Mouse (Mus musculus): Measurements from ENCODE around the gene Zfp536. TPM values are rescaled to one million over a fixed set of nuclear protein-coding genes. Genes with fewer than 3 reads are reported as not detected.
A peak's percentile ranks its signal among the peaks of the same experiment; 100 is the strongest.

The Zfp536 gene
- total and polyA plus RNA-seq, 3 experiments = not detected

DNA sequence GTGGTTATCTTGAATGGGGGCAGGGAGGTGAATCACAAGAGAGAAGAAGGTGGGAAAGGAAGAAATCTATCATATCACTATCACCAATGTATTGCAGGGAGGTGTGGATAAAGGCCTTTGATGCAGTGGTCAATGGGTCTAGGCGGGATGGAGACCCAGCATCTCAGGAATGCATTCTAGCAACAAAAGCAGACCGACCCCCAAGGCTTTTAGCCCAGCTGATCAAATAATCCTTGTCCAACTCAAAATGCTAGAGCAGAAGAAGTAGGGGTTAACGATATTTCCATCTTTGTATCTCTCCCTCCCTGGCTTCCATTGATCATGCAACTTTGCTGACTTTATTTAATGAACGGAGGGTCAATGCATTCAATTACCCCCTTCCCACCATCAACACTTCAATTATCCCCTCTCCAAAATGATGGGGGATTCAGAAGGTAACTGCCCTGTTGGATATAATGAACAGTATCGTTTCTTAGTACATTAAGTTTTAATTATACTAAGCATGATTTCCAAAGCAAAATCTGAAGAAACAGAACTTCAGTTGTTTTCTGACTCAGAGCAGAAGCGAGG, 209.5 kb downstream of the Zfp536 start:
- no peak for DNase-seq (ENCODE audit: extremely low read depth)
- Histone ChIP-seq H3K27me3 (replicated peaks) (no peaks in the 10 kb centered on the region), H3K36me3 (replicated peaks in 1 of 2; ENCODE audit: control insufficient read depth in 1 of 2, insufficient read depth in 1 of 2, low read length in 1 of 2) (no peaks in the 10 kb centered on the region), H3K79me2 (replicated peaks; ENCODE audit: control insufficient read depth, extremely low read depth, insufficient read depth, poor library complexity, severe bottlenecking) (no peaks in the 10 kb centered on the region), H3K4me1 (ENCODE audit: control insufficient read depth in 1 of 2, insufficient read depth in 2 of 2) (no peaks in the 10 kb centered on the region), H3K27ac (ENCODE audit: insufficient read depth, low read depth) (no peak overlapping the region), H3K9me3 (replicated peaks; ENCODE audit: low read length) (peaks cover 90% of the 10 kb centered on the region), H3K9ac (ENCODE audit: insufficient read depth, low read depth) (no peak overlapping the region), H3K4me3 (replicated peaks in 1 of 3; ENCODE audit: low read depth in 2 of 3, low read length in 2 of 3, poor library complexity in 1 of 3) (no peak overlapping the region), H3K4me2 (ENCODE audit: insufficient read depth, low read depth, poor library complexity, severe bottlenecking) (no peak overlapping the region)
- dilution Hi-C loops (cut with MboI; ENCODE audit: extremely low pct_ligation_motif_present, extremely low pct_unique_long_range_greater_than_20kb, low sequenced_read_pairs) (no loop called here), in situ Hi-C loops (cut with MboI; ENCODE audit: low pct_ligation_motif_present, low pct_unique_long_range_greater_than_20kb, low sequenced_read_pairs) (no loop called here)
- no peak for TF ChIP-seq CHD1 (IDR thresholded peaks at IDR 0.05; ENCODE audit: low read depth, low read length)
- TF ChIP-seq MYC (IDR thresholded peaks at IDR 0.05; ENCODE audit: low read depth, low read length) = no peak
- TF ChIP-seq NELFE (IDR thresholded peaks at IDR 0.05; ENCODE audit: low read depth, low read length) = no peak
- TF ChIP-seq RCOR1 (conservative IDR thresholded peaks at IDR 0.05; ENCODE audit: low read depth, low read length) = no peak
- TF ChIP-seq CHD2 (IDR thresholded peaks at IDR 0.05; ENCODE audit: low read length) = no peak
- TF ChIP-seq CTCF (conservative IDR thresholded peaks at IDR 0.05 in 1 of 2, IDR thresholded peaks at IDR 0.05 in 1 of 2; ENCODE audit: low read depth in 2 of 2, low read length in 2 of 2) = no peak
- no peak for TF ChIP-seq USF2 (conservative IDR thresholded peaks at IDR 0.05; ENCODE audit: low read depth, low read length)
- TF ChIP-seq MAZ (IDR thresholded peaks at IDR 0.05; ENCODE audit: low read depth, low read length) = no peak
- no peak for TF ChIP-seq JUND (conservative IDR thresholded peaks at IDR 0.05; ENCODE audit: low read depth, low read length)

DNA sequence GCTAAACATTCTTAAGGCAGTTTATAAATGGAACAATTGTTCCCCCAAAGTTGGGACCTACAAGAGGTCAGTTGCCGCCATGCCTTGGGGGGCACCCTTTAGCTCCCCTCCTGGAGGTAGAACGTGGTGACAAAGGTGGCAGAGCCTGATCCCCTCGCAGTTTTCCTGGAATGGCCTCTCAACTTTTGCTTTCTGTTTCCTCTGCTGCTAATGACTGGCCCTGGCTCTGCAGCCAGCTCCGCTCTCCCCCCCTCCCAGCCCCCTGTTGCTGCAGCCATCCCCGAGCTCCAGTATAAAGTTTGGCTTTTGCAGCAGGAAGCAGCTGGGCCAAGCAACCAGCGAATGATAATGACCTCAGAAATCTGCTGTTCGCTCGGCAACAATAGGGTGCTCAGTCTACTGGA, 210.3 kb downstream of the Zfp536 start:
- H3K27me3 ChIP-seq (replicated peaks) = no peaks in the 10 kb centered on the region
- H3K9me3 ChIP-seq (replicated peaks; ENCODE audit: low read length) = peaks cover 90% of the 10 kb centered on the region
- H3K79me2 ChIP-seq (replicated peaks; ENCODE audit: control insufficient read depth, extremely low read depth, insufficient read depth, poor library complexity, severe bottlenecking) = no peaks in the 10 kb centered on the region
- H3K4me1 ChIP-seq (ENCODE audit: control insufficient read depth in 1 of 2, insufficient read depth in 2 of 2) = no peaks in the 10 kb centered on the region
- no peaks in the 10 kb centered on the region for H3K36me3 ChIP-seq (replicated peaks in 1 of 2; ENCODE audit: control insufficient read depth in 1 of 2, insufficient read depth in 1 of 2, low read length in 1 of 2)
- H3K4me2 ChIP-seq (ENCODE audit: insufficient read depth, low read depth, poor library complexity, severe bottlenecking) = no peak overlapping the region
- H3K9ac ChIP-seq (ENCODE audit: insufficient read depth, low read depth) = no peak overlapping the region
- in situ Hi-C loops (cut with MboI; ENCODE audit: low pct_ligation_motif_present, low pct_unique_long_range_greater_than_20kb, low sequenced_read_pairs) = no loop called here
- H3K4me3 ChIP-seq (replicated peaks in 1 of 3; ENCODE audit: low read depth in 2 of 3, low read length in 2 of 3, poor library complexity in 1 of 3) = no peak overlapping the region
- no peak overlapping the region for H3K27ac ChIP-seq (ENCODE audit: insufficient read depth, low read depth)
- dilution Hi-C loops (cut with MboI; ENCODE audit: extremely low pct_ligation_motif_present, extremely low pct_unique_long_range_greater_than_20kb, low sequenced_read_pairs) = no loop called here
- DNase-seq (ENCODE audit: extremely low read depth) = no peak
- no peak for TF ChIP-seq PAX5 (IDR thresholded peaks at IDR 0.05; ENCODE audit: low read length)
- TF ChIP-seq USF1 (IDR thresholded peaks at IDR 0.05; ENCODE audit: low read depth, low read length) = no peak

DNA sequence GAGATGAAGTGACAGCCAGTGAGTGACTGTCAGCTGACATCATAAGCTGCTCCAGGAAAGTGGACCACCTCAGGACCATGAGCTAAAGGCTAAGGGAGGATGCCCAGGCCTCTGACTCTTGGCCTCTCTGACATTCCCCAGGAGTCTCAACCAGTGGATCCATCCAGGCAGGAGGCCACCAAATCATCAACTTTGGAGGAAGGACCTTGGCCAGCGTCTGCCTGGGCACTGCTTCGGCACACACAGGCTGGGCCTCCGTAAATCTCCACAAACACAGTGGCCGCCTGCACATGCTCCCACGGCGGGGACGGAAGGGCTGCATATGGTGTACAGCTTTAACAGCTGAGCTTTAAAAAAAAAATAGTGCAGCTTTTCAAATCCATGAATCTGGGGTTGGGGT, 210.9 kb downstream of the Zfp536 start:
- dilution Hi-C loops (cut with MboI; ENCODE audit: extremely low pct_ligation_motif_present, extremely low pct_unique_long_range_greater_than_20kb, low sequenced_read_pairs) (no loop called here), in situ Hi-C loops (cut with MboI; ENCODE audit: low pct_ligation_motif_present, low pct_unique_long_range_greater_than_20kb, low sequenced_read_pairs) (no loop called here)
- TF ChIP-seq PAX5 (IDR thresholded peaks at IDR 0.05; ENCODE audit: low read length) = no peak
- no peak for TF ChIP-seq ZMIZ1 (IDR thresholded peaks at IDR 0.05; ENCODE audit: low read depth, low read length)
- no peak for TF ChIP-seq POLR2AphosphoS2 (IDR thresholded peaks at IDR 0.05; ENCODE audit: low read depth, low read length)
- no peak for TF ChIP-seq ZC3H11A (IDR thresholded peaks at IDR 0.05; ENCODE audit: low read depth, low read length)
- peaks cover 90% of the 10 kb centered on the region for H3K9me3 ChIP-seq (replicated peaks; ENCODE audit: low read length)
- no peaks in the 10 kb centered on the region for H3K36me3 ChIP-seq (replicated peaks in 1 of 2; ENCODE audit: control insufficient read depth in 1 of 2, insufficient read depth in 1 of 2, low read length in 1 of 2)
- no peaks in the 10 kb centered on the region for H3K4me1 ChIP-seq (ENCODE audit: control insufficient read depth in 1 of 2, insufficient read depth in 2 of 2)
- no peak overlapping the region for H3K9ac ChIP-seq (ENCODE audit: insufficient read depth, low read depth)
- no peaks in the 10 kb centered on the region for H3K79me2 ChIP-seq (replicated peaks; ENCODE audit: control insufficient read depth, extremely low read depth, insufficient read depth, poor library complexity, severe bottlenecking)
- no peaks in the 10 kb centered on the region for H3K27me3 ChIP-seq (replicated peaks)
- H3K4me2 ChIP-seq (ENCODE audit: insufficient read depth, low read depth, poor library complexity, severe bottlenecking) = no peak overlapping the region
- no peak for DNase-seq (ENCODE audit: extremely low read depth)
- H3K4me3 ChIP-seq (replicated peaks in 1 of 3; ENCODE audit: low read depth in 2 of 3, low read length in 2 of 3, poor library complexity in 1 of 3) = peak overlapping the region in 1 of 3 experiments; percentile 0
- H3K27ac ChIP-seq (ENCODE audit: insufficient read depth, low read depth) = no peak overlapping the region

All from CH12.LX (cell line).